Mouse (Mus musculus) kidney, adult 2 months (tissue): ENCODE results near the gene Mul1. TPM values are rescaled to one million over a fixed set of nuclear protein-coding genes. Genes with fewer than 3 reads are reported as not detected.
A peak's percentile ranks its signal among the peaks of the same experiment; 100 is the strongest.

ENCODE experiments used
- DNase-seq: peaks from one replicate; pipeline ENCODE4 v3.0.0; 2021
- H3K27ac ChIP-seq: fragments of 200-500 bp; 2 replicates; pipeline ENCODE4 v1.5.1; 2012; ENCODE audit warnings: low read depth, low read length, control low read depth, inconsistent platforms; ENCODE audit not compliant: insufficient read depth
- H3K27me3 ChIP-seq: fragments of 200-500 bp; replicated peaks from 2 replicates; pipeline ENCODE4 v1.6.1; 2012; ENCODE audit warnings: mild to moderate bottlenecking, moderate library complexity, low read length, inconsistent platforms; ENCODE audit not compliant: control insufficient read depth, insufficient read depth
- H3K36me3 ChIP-seq: fragments of 200-500 bp; 2 replicates; pipeline ENCODE4 v1.6.1; 2012; ENCODE audit warnings: mild to moderate bottlenecking, moderate library complexity, low read length, inconsistent platforms; ENCODE audit not compliant: control insufficient read depth, insufficient read depth
- H3K4me1 ChIP-seq: fragments of 200-500 bp; 2 replicates; pipeline ENCODE4 v1.6.1; 2011; ENCODE audit warnings: low read length; ENCODE audit not compliant: control insufficient read depth, insufficient read depth
- H3K4me3 ChIP-seq: fragments of 200-500 bp; 2 replicates; pipeline ENCODE4 v1.5.1; 2011; ENCODE audit warnings: mild to moderate bottlenecking, low read depth, low read length, control low read depth; ENCODE audit not compliant: insufficient read depth
- CTCF ChIP-seq: fragments of 200-500 bp; conservative IDR thresholded peaks from 2 replicates; pipeline ENCODE4 v1.5.1; 2011; ENCODE audit warnings: low read depth, mild to moderate bottlenecking, control low read depth, low read length, moderate library complexity, mixed read lengths; ENCODE audit not compliant: insufficient read depth, insufficient read length
- POLR2A ChIP-seq: fragments of 200-500 bp; IDR thresholded peaks from one replicate; pipeline ENCODE4 v1.6.1; 2011; ENCODE audit warnings: low read depth, low read length, control low read depth
- WGBS: fragments of 180-500 bp; shearing (Covaris S2); methylation state at CpG from one replicate; pipeline ENCODE4 v1.1.7; 2018; 5-methylcytosine and 5-hydroxymethylcytosine counted together
- polyA plus RNA-seq: library from polyadenylated mRNA; depleted of rRNA; stranded (reverse); fragments of >200 nt; gene quantifications from 2 replicates; pipeline ENCODE4 v1.2.3, GENCODE M21; 2012; rRNA removed

Mul1 gene
- 31.3 and 31.8 TPM in 2 replicates for polyA plus RNA-seq

DNA sequence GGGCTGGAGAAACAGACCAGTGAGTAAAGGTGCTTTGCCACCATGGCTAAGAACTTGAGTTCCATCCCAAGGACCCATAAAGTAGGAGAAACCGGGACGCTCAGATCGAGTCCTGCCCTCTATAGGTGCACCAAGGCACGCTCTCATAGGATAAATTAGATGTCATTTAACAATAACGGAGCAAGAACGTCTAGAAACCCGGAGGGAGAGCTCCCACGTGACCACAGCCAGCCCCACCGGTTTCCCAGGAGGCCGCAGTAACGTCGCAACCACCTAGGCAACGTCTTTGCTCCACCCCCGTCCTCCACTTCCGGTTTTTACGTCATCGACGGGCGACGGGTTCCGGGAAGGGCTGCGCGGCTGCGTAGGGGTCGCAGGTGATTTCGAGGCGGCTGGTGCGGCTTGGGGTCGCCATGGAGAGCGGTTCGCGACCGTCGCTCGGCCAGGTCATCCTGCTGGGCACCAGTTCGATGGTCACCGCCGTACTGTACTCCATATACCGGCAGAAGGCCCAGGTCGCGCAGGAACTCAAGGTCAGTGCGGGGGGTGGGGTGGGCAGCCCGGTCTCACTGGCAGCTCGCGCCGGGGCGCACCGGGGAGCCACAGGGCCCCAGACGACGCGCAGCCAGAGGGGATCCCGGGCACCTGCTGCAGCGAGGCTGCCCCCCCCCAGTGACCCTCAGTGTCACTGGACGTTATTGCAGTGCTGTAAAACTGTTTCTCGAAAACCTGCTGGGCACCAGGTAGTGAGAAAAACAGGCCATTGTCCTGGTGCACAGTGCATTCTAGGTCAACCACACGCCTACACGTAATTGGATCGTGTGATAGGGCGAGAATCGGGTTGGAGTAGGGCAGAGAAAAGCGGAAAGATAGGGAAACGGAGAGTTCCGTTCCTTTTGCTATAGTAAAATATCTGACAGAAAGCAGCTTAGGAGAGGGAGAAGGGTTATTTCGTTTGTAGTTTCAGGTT, at the start of gene Mul1:
Gene Mul1 (plus strand): TSS at position 325 of the 970 bp plus-strand sequence.
- DNase-seq = peak; percentile 97
- H3K27me3 ChIP-seq = no peaks in the 10 kb centered on the region
- peak within 1 kb of the TSS; percentile 79 for H3K27ac ChIP-seq
- H3K36me3 ChIP-seq = peaks cover under 1% of the 10 kb centered on the region
- no peak for TF ChIP-seq CTCF
- peak; percentile 47 for TF ChIP-seq POLR2A
- H3K4me3 ChIP-seq = peak within 1 kb of the TSS; percentile 81
- WGBS = under 1% methylated on average over 64 of the region's 64 CpGs
- H3K4me1 ChIP-seq = peaks cover 8% of the 10 kb centered on the region; the same call in 1 of the 2 replicates

DNA sequence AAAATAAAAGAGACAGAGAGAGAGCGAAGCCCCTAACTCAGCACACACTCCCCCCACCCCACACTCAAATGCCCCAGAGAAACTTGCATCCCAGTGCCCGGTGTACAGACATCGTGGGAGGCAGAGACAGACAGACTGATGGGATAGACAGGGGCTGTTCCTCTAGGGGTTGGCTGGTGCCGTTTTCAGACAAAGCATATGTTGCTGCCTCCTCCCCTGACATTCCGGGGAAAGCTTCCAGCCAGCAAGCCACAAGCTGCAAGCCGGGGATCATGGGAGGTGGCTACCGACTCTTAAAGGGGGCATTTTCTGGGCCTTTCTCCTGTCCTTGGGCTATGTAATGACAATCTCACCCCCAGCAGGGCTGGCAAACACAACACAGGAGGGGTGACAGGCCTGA, 40.8 kb upstream of the Mul1 start:
- 62% methylated on average over 7 of the region's 7 CpGs for WGBS
- H3K27ac ChIP-seq = no peak overlapping the region

DNA sequence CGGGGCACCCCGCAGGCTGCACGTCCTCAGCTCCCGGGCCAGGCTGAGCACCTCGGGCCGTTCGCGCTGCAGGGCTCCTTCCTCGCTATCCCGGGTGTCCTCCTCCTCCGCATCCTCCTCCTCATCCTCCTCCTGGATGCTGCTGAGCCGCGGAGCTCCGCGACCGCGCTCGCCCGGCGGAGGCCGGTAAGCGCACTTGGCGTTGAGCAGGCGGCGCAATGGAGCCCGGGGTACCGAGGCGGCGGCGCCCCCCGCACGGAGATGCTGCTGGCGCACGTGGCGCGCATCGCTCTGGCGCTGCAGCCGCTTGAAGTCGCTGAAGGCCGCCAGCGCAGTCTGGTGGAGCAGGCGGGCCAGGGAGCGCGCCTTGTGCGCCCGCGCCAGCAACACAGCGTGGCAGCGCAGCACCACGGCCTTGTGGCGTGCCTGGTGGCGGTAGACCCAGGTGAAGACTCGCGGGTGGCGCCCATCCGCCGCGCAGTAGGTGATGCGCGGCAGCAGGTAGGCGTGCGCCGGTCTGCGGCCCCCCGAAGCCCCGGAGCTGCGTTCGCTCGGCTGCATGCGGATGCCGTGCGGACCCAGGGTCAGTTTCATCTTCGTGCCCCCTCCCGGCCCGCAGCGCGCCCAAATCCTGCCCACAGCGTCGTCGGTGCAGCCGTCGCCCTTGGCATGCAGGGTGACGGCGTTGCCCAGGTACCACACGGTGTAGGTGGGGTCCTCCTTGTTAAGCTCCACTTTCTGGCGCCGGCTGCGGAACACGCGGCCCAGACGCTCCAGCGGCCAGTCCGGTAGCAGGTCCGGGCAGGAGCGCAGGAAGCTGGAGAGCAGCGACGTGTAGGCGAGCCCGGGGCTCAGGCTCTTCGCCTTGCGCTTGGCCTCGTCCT, 39.1 kb upstream of the Mul1 start:
- no peak overlapping the region for H3K4me3 ChIP-seq
- no peak overlapping the region for H3K27ac ChIP-seq
- WGBS = 2% methylated on average over 103 of the region's 103 CpGs
- no peaks in the 10 kb centered on the region for H3K36me3 ChIP-seq
- no peaks in the 10 kb centered on the region for H3K4me1 ChIP-seq
- no peak for TF ChIP-seq CTCF
- no peak for TF ChIP-seq POLR2A
- no peak for DNase-seq
- H3K27me3 ChIP-seq = no peaks in the 10 kb centered on the region

More for the DNA sequence above, 40.8 kb upstream of the Mul1 start:
- Histone ChIP-seq H3K27me3 (no peaks in the 10 kb centered on the region), H3K36me3 (no peaks in the 10 kb centered on the region), H3K4me1 (no peaks in the 10 kb centered on the region), H3K4me3 (no peak overlapping the region)
- no peak for DNase-seq
- TF ChIP-seq CTCF (no peak), POLR2A (no peak)

DNA sequence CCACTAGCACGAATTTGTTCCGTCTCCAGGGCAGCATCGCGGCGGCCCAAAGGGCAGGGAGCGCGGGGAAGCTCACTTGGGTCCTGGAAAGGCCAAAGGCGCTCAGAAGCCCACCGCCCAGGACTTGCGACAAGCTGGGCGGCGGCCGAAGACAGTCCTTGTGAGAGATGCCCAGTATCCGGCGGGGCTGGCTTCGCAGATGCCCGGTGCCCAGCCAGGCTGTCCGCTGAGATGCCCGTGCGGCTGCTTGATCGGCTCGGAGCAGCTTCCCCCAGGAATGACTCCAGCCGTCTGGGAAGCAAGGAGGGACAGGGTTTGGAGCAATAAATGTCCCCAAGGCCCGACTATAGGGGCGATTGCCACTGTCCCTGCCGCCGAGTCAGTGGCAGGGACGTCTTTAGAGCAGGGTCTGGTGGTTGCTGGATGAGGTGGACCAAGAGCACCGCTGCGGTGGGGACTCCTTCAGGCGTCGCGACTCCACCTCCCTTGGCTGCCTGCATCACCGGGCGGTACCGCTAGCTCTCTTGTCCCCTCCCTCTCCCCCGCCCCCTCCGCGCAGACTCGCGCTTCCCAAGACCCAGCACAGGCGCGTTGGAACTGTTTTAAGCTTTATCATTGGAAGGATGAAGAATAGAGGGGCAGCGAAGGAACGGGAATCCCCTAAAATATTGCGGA, 38.4 kb upstream of the Mul1 start, which contains the start of gene Fam43b:
Gene Fam43b (minus strand): TSS at position 558 of the 675 bp plus-strand sequence.
- no peak within 1 kb of the TSS for H3K27ac ChIP-seq
- DNase-seq = peak; percentile 35
- TF ChIP-seq POLR2A = no peak
- TF ChIP-seq CTCF = no peak
- H3K27me3 ChIP-seq = no peaks in the 10 kb centered on the region
- H3K4me3 ChIP-seq = peak within 1 kb of the TSS; percentile 10; the same call in 1 of the 2 replicates
- H3K36me3 ChIP-seq = no peaks in the 10 kb centered on the region
- WGBS = under 1% methylated on average over 46 of the region's 46 CpGs
- no peaks in the 10 kb centered on the region for H3K4me1 ChIP-seq

DNA sequence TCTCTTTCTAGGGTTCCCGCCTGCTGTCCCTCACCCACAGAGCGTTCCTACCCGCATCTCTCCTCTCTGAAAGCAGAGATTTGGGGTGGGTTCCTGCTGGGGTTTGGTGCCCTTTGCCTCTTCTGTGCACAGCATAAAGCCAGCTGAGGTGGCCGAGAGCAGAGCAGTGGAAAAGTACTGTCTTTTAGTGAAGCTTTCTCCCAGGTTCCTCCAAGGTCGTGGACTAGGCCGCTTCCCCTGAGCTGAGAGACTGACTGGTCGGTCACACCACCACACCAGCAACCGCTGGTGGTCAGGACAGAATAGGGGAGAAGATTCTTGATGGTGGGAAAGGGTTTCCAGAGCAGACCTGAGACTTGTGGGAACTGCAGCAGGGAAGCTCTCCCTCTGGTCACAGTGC, 37.8 kb upstream of the Mul1 start:
- Histone ChIP-seq H3K27me3 (no peaks in the 10 kb centered on the region), H3K4me1 (no peaks in the 10 kb centered on the region), H3K36me3 (no peaks in the 10 kb centered on the region), H3K27ac (no peak overlapping the region), H3K4me3 (no peak overlapping the region)
- 19% methylated on average over 8 of the region's 8 CpGs for WGBS
- no peak for DNase-seq
- no peak for TF ChIP-seq CTCF
- TF ChIP-seq POLR2A = no peak

DNA sequence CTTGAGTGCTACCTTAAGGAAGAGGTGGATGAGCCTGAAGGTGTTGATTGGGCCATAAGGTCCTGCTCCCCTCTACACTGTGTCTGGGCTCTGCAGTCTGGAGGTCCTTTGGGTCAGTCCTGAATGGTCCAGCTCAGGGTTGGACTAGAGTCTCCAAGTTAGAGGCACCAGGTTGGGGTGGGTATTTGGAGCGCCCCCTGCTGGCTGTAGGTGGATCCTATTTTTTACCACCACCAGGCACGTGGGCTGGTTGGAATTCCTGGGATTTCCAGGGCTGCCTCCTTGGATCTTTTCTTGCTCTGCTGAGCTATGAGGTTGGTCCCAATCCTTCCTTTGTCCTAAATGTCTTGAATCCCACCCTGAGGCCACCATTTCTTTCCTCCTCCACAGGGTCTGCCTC, 29.7 kb upstream of the Mul1 start:
- Histone ChIP-seq H3K4me3 (no peak overlapping the region), H3K27me3 (no peaks in the 10 kb centered on the region), H3K36me3 (no peaks in the 10 kb centered on the region), H3K27ac (no peak overlapping the region), H3K4me1 (no peaks in the 10 kb centered on the region)
- peak; percentile 71 for TF ChIP-seq CTCF
- TF ChIP-seq POLR2A = no peak
- 4% methylated on average over 2 of the region's 2 CpGs for WGBS
- peak; percentile 66 for DNase-seq
